Mouse (Mus musculus): Measurements from ENCODE around the gene Chadl.
"Not testable (repeated sequence)": the region's sequence is repeated elsewhere in the genome, so short reads cannot be mapped to it uniquely, and the experiment has no call there.

- TF ChIP-seq POLR2A (IDR thresholded peaks at IDR 0.05; ENCODE audit: low read depth, low read length); CTCF (IDR thresholded peaks at IDR 0.05; ENCODE audit: borderline replicate concordance, insufficient read depth, low read length): not testable (repeated sequence)
These were observed 45.3 kb upstream of the Chadl start for GRCm38 (mm10) chr15:81742368-81742767.

Measured in embryonic fibroblast, embryonic 13.5 days (primary cell).